Mouse (Mus musculus): Measurements from ENCODE around the gene Irf4.

The Irf4 gene

GRCm38 (mm10) chr13:30749021-30749556, at the start of gene Irf4:
TSS of gene Irf4 (plus strand) at chr13:30749226.
- DNase-seq (ENCODE audit: low spot score in 2 of 2) = peak; percentile 60 to 62

DNA sequence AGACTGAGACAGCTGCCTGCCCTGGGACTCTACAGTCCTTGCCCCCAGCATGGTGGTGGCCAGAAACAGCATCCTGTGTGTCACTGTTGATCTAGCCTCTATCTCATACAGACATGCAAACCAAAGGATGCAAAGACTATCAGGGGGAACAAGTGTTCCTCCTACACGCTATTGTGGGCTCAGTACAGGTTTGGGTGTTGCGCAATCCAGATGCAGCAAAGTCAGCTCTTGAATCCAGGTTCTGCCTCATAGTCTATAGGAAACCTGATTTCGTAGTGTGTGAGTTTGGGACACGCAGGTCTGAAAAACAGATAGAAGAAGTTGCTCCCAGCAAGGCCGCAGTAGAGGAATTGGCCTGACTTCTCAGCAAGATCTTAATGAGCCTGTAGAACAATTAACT, 46.3 kb upstream of the Irf4 start:
- DNase-seq (ENCODE audit: low spot score in 2 of 2) = no peak

DNA sequence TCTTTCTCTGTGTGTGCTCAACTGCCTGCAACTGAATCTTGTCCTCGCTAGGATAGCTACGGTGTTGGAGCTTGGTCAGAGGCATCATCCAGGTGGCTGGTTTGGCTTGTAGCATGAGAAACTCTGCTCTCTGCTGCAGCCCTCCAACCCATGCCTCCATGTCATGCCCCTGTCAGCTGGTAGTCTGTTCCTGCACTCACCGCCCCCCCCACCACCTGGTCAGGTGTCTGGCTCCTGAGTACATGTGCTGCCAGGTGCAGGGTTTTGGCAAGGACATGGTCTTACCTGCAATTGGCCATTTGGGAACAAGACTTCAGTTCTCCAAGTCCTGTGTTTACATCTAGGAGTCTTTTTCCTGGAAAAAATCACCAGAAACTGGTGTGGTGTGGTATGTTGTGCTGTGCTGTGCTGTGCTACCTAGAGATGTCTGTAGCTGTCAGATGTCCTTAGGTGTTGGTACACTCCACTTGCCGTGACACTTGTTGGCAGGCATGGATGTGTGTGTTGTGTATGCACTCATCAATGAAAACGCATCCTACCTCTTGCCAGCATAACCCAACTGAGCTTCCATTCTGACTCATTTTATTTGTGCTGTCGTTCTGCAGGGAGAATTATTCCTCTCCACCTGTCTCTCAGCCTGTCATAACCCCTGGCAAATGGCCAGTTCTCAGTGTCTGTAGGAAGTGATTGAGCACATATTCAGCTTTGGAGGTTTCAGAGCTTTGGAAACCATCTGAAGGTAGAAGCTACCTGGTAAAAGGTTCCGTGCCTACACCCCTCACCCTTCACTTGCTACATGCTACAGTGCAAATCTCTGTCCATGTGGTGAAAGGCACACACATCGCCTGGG, 44.6 kb upstream of the Irf4 start:
- no peak for DNase-seq (ENCODE audit: low spot score in 2 of 2)

DNA sequence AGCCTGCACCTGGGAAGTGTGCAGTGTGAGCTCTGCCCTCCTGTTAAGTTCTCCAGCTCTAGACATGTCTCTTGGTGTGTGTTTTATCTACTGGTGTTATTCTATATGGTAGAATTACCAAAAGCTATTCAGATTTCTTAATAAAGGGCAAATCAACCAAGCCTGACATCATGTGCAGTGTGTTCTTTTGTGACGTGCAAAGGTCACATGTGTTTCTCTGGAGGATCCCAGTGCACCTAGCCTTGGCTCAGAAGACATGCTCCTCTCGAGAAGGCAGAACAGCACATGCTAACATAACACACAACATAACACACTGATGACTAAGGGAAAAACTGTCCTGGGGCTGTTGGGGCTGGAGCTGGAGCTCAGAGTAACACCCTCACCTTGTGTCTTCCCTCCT, 38.0 kb upstream of the Irf4 start:
- no peak for DNase-seq (ENCODE audit: low spot score in 2 of 2)

- no peak for DNase-seq (ENCODE audit: low spot score in 2 of 2)
Measured at GRCm38 (mm10) chr13:30711711-30712110, 37.3 kb upstream of the Irf4 start.

DNA sequence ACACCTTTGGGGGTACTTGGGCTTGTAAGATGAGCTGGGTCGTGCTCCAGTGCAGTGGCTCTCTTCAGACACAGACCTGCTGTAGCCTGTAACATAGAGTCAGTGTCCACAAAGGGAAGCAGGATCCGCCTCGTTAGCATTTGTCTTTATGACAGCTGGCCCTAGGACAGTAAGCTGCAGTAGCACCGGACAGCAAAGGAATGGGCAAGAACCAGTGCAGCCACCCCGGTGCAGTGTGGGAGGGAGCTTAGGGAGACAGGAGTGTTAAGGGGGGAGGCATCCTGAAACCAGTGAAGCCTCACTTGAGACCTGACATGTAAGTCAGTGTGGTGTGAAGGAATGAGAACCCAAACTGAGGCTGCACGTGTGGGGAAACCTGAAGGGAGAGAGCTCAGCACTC, 36.7 kb upstream of the Irf4 start:
- DNase-seq (ENCODE audit: low spot score in 2 of 2) = no peak

DNA sequence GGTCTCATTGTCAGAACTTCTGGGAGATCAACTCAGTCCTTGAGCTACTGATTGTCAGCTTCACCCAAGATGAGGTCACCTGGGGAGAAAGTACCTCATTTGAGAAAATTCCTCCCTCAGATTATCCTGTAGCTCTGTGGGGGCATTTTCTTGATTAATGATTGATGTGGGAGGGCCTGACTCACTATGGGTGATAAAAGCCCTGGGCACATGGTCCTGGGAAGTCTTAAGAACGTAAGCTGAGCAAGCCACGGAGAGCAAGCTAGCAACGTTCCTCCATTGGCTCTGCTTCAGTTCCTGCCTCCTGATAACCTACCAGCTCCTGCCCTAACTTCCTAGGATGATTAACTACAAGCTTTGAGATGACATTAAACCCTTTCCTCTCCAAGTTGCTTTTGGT, 35.4 kb upstream of the Irf4 start:
- DNase-seq (ENCODE audit: low spot score in 2 of 2) = no peak

DNA sequence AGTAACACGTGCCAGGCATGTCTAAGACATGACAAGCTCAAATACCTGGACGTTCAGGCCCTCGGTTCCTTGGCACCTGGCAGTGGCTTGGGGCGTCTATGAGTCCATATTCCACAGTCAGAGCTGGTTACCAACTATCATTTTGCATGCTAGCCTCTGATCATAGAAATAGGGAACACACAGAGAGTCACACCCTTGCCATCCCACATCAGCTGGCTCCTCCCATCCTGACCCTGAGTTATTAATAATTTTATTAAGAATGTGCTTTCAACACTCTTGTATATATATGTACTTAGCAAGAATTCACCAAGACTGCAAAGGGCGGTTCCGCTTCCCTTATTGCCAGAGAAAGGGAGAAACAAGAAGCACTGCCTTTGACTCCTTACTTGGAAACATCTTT, 34.5 kb upstream of the Irf4 start:
- no peak for DNase-seq (ENCODE audit: low spot score in 2 of 2)

DNA sequence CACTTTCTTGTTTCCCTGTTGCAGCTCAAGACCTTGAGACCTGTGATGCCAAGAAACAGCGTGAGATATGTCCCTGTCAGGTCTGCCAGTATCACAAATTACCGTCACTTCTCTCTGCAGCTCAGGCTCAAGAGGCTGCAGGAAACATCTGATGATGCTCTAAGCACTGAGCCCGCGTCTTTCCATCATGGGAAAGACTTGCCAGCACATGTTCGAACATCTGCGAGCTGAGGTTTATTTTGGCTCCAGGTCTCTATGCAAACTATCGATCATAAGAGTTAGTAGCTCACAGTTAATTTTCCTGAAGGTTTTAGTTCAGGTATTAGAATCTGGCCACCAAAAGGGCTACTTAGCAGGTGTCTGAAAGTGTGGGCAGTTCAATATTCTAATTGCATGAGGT, 34.0 kb upstream of the Irf4 start:
- DNase-seq (ENCODE audit: low spot score in 2 of 2) = no peak

DNA sequence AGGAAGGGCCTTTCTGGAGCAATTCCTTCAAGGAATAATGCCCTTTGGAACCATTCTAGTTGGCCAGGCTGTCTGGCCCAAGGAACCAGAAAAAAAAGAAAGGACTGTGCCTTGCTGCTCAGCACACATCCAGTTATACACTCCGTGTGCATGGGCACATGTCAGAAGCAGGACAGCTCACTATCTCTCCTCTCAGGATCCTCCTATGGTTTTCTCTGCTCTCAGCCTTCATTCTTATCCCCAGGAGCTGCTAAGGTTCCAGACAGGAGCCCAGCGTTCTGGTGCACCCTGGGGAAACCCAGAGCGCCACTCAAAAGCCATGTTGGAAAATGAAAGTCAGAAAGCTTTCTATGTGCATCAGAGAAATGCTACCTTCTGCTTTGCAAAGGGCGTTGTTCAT, 33.5 kb upstream of the Irf4 start:
- no peak for DNase-seq (ENCODE audit: low spot score in 2 of 2)

- no peak for DNase-seq (ENCODE audit: low spot score in 2 of 2)
Measured at GRCm38 (mm10) chr13:30716611-30717010, 32.4 kb upstream of the Irf4 start.

DNA sequence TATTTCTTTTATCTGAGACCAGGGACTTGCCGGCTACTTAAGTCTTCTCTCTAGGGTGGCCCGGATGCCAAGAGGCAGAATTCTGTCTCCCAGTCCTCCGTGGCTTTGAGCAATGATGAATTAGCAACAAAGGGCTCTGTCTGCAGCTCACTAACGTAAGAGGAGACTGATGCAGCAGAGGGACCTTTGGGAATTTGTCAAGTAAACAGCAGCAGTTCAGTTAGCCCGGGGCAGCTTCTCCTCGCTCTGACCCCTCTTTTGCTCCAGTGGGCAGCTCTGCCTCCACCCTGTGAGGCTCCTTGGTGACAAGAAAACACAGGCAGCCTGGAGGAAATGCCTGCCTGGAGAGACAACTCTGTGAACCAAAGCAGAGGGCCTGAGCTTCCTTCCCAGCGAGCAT, 26.4 kb upstream of the Irf4 start:
- no peak for DNase-seq (ENCODE audit: low spot score in 2 of 2)

DNA sequence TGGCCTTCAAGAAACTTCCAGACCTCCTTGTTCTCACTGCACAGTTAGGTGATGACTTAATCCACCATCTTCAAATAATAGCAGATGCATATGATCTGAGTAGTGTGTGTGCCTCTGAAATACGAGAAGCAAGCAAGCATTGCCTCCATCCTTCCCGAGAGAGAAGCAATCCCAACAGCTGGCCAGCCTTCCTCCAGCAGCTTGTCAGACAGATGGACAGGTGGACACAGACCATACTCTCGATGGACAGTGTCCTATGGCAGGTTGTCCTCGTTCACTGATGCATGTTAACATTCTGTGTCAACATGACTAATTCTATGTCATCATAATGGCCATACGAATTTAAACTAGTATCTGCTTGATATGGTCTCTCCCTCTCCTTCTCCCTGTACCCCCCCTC, 25.8 kb upstream of the Irf4 start:
- DNase-seq (ENCODE audit: low spot score in 2 of 2) = no peak

DNA sequence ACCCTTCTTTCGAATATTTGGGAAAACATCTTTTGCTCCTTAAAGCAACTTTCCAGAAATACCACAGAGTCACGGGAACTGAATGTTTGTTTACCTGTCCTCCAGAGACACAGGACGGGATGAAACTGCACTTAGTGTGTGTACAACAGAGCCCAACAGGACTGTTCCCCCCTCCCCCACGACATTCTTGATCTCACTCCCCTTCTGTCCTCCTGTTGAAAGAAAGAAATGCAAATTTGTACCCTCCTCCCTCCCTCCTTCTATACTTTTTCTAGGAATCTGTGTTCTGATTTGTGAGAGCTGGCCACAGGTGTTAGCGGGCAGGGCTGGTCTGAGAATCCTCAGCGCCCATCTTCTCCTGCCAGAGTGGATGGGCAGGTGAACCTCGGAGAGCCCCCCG, 25.2 kb upstream of the Irf4 start:
- no peak for DNase-seq (ENCODE audit: low spot score in 2 of 2)

GRCm38 (mm10) chr13:30724691-30725271, 24.2 kb upstream of the Irf4 start:
- DNase-seq (ENCODE audit: low spot score in 2 of 2) = no peak

DNA sequence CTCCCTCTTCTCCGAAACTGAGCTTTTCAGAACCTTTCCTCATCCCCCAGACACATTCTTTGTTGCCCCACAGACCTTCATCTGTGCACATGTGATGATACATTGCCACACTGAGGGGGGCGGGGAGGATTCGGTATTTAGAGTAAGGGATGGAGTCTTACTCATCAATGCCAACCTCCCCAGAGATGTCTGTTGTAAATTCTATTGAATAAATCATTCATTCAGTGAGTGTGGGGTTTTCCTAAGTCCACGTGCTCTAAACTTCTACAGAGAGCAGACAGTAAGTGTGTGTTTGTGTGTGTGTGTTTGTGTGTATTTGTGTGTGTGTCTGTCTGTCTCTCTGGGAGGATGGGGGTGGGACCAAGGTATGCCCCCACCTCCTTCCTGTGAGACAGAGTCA, 22.1 kb upstream of the Irf4 start:
- no peak for DNase-seq (ENCODE audit: low spot score in 2 of 2)

DNA sequence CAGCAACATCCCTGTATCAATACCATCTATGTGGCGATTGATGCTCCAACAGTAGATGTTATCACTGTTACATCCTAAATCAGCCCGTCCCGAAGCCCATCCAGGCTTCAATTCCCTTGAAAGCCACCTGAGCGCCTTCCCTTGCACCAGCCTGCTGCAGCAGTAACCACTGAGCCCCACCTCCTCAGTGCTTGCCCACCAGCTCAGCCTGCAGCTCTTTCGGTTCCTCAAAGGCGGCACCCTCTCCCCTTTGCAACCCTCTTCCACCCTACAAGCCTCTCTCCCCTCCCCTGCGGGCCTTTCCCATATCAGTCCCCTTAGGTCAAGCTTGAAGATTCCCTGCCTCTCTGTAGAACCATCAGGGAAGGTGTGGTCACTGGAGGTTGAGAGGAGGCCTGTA, 20.9 kb upstream of the Irf4 start:
- DNase-seq (ENCODE audit: low spot score in 2 of 2) = no peak

GRCm38 (mm10) chr13:30729245-30729644, 19.8 kb upstream of the Irf4 start:
- DNase-seq (ENCODE audit: low spot score in 2 of 2) = no peak

- no peak for DNase-seq (ENCODE audit: low spot score in 2 of 2)
Measured at GRCm38 (mm10) chr13:30730104-30730793, 18.8 kb upstream of the Irf4 start.

GRCm38 (mm10) chr13:30732709-30733445, 16.1 kb upstream of the Irf4 start:
- peak in 1 of 2 experiments; percentile 16 for DNase-seq (ENCODE audit: low spot score in 2 of 2)

DNA sequence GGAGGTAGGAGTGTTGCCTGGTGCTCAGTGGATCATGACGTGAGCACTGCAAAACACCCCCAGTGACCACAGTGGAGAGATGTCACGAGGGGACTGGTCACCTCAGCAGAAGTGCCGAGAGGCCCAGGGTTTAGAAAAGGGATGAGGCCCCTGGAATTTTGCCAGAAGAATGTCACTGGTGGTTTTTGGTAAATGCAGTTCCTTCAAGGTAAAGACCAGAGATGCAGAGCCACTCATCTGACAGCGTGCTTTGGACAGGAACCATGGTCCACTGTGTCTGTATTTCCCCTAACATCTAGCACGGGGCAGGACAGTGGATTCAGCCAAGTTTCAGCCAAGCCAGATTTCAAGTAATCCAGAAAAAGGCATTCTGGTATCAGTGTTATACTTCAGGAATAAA, 12.3 kb upstream of the Irf4 start:
- DNase-seq (ENCODE audit: low spot score in 2 of 2) = no peak

DNA sequence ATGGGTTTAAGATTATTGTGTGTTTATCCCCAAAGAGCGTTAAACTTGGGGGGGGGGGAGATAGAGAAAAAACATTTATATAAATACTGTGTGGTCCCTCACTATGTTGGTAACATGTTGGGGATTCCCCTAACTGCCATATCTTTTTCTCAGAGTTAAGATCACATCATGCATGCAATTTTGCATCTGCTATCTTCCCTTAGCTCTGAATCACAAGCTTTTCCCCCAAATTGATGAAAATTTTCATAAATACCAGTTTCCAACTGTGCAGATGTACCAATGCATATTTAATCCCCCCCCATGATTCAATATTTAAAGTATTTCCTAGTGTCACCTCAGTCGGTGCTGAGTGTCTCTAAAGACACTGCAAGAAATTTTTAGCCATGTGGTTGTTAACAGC, 11.8 kb upstream of the Irf4 start:
- DNase-seq (ENCODE audit: low spot score in 2 of 2) = no peak
